Mouse (Mus musculus) embryonic facial prominence, embryonic 12.5 days (tissue): ENCODE results near the gene Olfr1510. TPM values are rescaled to one million over a fixed set of nuclear protein-coding genes. Genes with fewer than 3 reads are reported as not detected.
"Not testable (repeated sequence)": the region's sequence is repeated elsewhere in the genome, so short reads cannot be mapped to it uniquely, and the experiment has no call there.

Experiments
- ATAC-seq: fragments of 200-750 bp; cut with Nextera tagmentation; 2 replicates; pipeline ENCODE4 v1.8.0; 2017; ENCODE audit not compliant: insufficient number of reproducible peaks, insufficient read depth, low FRiP score, low TSS enrichment
- H3K27ac ChIP-seq: fragments of 300-500 bp; sonication (generic); 2 replicates; pipeline ENCODE4 v1.5.1; 2016; ENCODE audit warnings: mild to moderate bottlenecking
- H3K27me3 ChIP-seq: fragments of 300-500 bp; sonication (generic); 2 replicates; pipeline ENCODE4 v1.6.1; 2016; ENCODE audit warnings: mild to moderate bottlenecking, moderate library complexity
- H3K36me3 ChIP-seq: fragments of 300-500 bp; sonication (generic); 2 replicates; pipeline ENCODE4 v1.6.1; 2016; ENCODE audit warnings: mild to moderate bottlenecking
- H3K4me1 ChIP-seq: fragments of 300-500 bp; sonication (generic); 2 replicates; pipeline ENCODE4 v1.6.1; 2016
- H3K4me2 ChIP-seq: fragments of 300-500 bp; sonication (generic); replicated peaks from 2 replicates; pipeline ENCODE4 v1.6.1; 2016; ENCODE audit warnings: mild to moderate bottlenecking, moderate library complexity
- H3K4me3 ChIP-seq: fragments of 300-500 bp; sonication (generic); 2 replicates; pipeline ENCODE4 v1.5.1; 2016; ENCODE audit warnings: mild to moderate bottlenecking
- H3K9ac ChIP-seq: fragments of 300-500 bp; sonication (generic); 2 replicates; pipeline ENCODE4 v1.6.1; 2016; ENCODE audit warnings: mild to moderate bottlenecking, moderate library complexity
- H3K9me3 ChIP-seq: fragments of 300-500 bp; sonication (generic); 2 replicates; pipeline ENCODE4 v1.6.1; 2016; ENCODE audit warnings: mild to moderate bottlenecking, moderate library complexity
- WGBS: fragments of 180-500 bp; shearing (Covaris S2); methylation state at CpG from one replicate; pipeline ENCODE4 v1.1.7; 2016; 5-methylcytosine and 5-hydroxymethylcytosine counted together
- polyA plus RNA-seq: library from polyadenylated mRNA; unstranded; fragments of >200 nt; fragmentation: Nextera tagmentation; extraction: Ambion mirVana; gene quantifications from 2 replicates; pipeline ENCODE4 v1.2.1, GENCODE M21; 2016

Olfr1510 gene
- polyA plus RNA-seq: not detected in 2 replicates

DNA sequence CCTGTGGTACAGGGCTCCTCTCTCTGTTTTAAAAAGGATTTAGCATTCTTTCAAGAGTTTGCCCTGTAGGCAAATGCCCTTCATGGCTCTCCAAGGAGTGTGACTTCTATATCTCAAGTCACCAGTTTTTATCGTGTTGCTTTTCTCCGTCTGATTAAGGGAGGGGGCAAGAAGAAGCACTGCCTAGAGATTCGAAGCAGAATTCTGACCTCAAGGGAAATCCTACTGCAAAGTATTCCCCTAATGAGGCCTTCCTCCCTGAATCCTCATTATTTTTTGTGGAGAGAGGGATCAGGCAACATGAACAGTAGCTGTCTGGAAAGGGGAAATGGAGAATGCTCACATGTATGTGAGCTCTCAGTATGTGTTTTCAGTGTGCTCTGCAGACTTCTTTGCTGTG lies at the start of gene Olfr1510:
Olfr1510 (minus strand) TSS at position 101 of the 400 bp plus-strand sequence.
- no peak within 1 kb of the TSS for H3K4me3 ChIP-seq
- no peak for ATAC-seq
- no peaks in the 10 kb centered on the region for H3K9me3 ChIP-seq
- no peaks in the 10 kb centered on the region for H3K4me1 ChIP-seq
- no peak within 1 kb of the TSS for H3K9ac ChIP-seq
- H3K27ac ChIP-seq: no peak within 1 kb of the TSS
- no peaks in the 10 kb centered on the region for H3K27me3 ChIP-seq
- WGBS: 91% methylated on average over 3 of the region's 3 CpGs
- H3K4me2 ChIP-seq: no peak within 1 kb of the TSS
- H3K36me3 ChIP-seq: no peaks in the 10 kb centered on the region

DNA sequence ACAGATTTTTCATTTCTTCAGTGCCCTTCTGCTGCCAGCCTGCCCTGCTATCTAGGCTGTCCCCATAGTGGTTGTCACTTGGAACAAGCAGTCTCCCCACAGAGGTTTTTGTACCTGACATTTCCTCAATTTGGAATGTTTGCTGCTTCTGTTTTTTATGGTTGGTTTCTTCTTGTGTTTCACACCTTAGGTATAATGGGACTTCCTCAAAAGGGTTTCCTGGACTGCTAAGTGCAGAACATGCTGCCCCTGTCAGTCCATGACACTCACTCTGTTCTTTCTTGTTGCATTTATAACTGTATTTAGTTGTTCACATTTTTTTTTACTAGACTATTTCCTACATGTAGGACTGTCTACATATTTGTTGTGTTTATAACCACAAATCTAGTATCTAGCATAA lies 47.8 kb upstream of the Olfr1510 start:
- no peak overlapping the region for H3K4me3 ChIP-seq
- ATAC-seq: no peak
- H3K4me1 ChIP-seq: no peaks in the 10 kb centered on the region
- H3K36me3 ChIP-seq: no peaks in the 10 kb centered on the region
- H3K4me2 ChIP-seq: no peak overlapping the region
- H3K9me3 ChIP-seq: no peaks in the 10 kb centered on the region
- H3K27ac ChIP-seq: no peak overlapping the region
- no peaks in the 10 kb centered on the region for H3K27me3 ChIP-seq
- H3K9ac ChIP-seq: no peak overlapping the region

DNA sequence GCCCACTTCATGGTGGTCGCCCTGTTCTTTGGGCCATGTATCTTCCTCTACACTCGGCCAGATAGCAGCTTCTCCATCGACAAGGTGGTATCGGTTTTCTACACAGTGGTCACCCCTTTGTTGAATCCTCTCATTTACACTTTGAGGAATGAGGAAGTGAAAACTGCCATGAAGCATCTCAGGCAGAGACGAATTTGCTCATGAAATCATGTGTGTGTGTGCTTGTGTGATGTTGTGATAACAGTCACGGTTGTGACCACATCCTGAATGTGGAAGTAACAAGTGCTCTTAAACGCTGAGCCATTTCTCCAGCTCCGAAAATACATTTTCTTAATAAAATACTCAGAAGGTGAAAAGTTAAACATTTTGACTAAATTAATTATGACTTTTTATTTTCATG lies 37.0 kb upstream of the Olfr1510 start:
- no peaks in the 10 kb centered on the region for H3K9me3 ChIP-seq
- H3K27ac ChIP-seq: no peak overlapping the region
- no peak for ATAC-seq
- no peak overlapping the region for H3K4me2 ChIP-seq
- no peaks in the 10 kb centered on the region for H3K27me3 ChIP-seq
- no peaks in the 10 kb centered on the region for H3K36me3 ChIP-seq
- no peaks in the 10 kb centered on the region for H3K4me1 ChIP-seq
- no peak overlapping the region for H3K9ac ChIP-seq
- no peak overlapping the region for H3K4me3 ChIP-seq
- 86% methylated on average over 8 of the region's 8 CpGs for WGBS

DNA sequence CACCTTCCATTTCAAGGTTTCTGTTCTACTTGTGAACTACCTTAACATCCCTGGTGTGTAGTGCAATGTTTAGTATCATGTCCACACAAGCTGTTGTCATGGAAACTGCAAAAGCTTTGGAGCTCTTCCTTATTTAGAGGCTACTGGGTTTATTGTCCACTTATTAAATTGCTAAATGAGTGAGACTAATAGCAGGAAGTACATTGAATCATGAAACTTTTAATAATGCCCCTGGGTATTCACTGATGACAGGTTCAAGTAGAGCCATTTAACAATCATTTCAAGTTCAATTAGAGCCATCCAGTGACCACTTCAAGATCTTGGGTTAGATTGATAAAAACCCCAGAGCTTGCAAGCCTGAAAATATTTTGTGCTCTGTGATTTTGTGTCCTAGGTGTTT lies 28.5 kb upstream of the Olfr1510 start, which contains the start of gene Olfr1509:
Olfr1509 (plus strand) TSS at position 301 of the 400 bp plus-strand sequence.
- no peaks in the 10 kb centered on the region for H3K27me3 ChIP-seq
- no peak for ATAC-seq
- no peak within 1 kb of the TSS for H3K27ac ChIP-seq
- no peaks in the 10 kb centered on the region for H3K4me1 ChIP-seq
- H3K4me2 ChIP-seq: no peak within 1 kb of the TSS
- no peaks in the 10 kb centered on the region for H3K36me3 ChIP-seq
- H3K9me3 ChIP-seq: no peaks in the 10 kb centered on the region
- no peak within 1 kb of the TSS for H3K4me3 ChIP-seq
- no peak within 1 kb of the TSS for H3K9ac ChIP-seq

DNA sequence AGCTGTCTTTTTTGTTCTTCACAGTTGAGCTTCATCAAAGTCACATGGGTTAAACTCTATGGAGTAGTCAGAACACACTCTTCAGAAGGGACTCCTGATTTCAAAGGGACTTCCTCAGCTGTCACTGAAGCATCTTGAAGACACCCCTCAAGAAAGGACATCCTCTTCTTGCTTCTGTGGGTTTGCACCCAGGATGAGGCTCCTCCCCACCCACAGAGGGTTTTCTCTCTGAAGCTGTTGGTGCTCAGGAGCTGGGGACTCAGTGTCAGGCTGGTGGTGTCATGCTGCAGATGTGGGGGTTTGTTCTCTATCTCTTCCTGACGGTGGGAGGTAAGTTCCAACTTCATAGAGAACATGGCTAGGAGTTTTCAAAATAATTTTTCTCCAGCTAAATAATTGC lies 13.5 kb upstream of the Olfr1510 start:
- Histone ChIP-seq H3K27ac (no peak overlapping the region), H3K4me1 (no peaks in the 10 kb centered on the region), H3K36me3 (no peaks in the 10 kb centered on the region), H3K27me3 (no peaks in the 10 kb centered on the region), H3K4me3 (no peak overlapping the region), H3K9ac (no peak overlapping the region), H3K4me2 (no peak overlapping the region), H3K9me3 (no peaks in the 10 kb centered on the region)
- ATAC-seq: no peak
- whole genome bisulfite sequencing: 88% methylated on average over 1 of the region's 1 CpGs

DNA sequence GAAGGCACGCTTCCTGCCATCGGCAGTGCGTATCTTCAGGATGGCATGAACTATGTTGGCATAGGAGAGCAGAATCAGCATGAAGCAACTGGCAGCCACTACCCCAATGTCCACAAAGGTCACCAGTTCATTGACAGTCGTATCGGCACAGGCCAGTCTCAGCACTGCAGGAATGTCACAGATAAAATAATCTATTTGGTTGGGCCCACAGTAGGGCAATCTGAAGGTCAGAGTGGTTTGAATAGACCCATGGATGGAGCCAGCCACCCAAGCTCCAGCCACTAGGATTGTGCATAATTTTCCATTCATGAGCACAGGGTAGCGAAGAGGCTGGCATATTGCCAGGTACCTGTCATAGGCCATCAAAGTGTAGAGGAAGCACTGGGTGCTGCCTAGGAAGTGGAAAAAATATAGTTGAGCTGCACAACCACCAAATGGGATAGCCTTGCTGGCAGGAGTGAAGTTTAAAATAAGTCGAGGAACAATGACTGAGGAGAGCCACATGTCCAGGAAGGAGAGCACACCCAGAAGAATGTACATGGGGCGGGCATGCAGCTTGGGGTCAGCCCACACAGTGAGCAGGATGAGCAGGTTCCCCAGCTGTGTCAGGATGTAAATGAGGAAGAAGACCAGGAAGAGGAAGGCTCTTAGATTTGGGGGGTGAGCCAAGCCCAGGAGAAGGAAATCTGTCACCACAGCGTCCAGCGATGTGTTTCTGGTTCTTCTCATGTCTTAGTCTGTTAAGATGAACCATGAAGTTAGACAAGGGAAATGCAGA lies 3.8 kb downstream of the Olfr1510 start:
- H3K4me3 ChIP-seq, H3K9me3 ChIP-seq, H3K4me2 ChIP-seq, H3K27me3 ChIP-seq, ATAC-seq, H3K36me3 ChIP-seq, H3K9ac ChIP-seq, H3K4me1 ChIP-seq, H3K27ac ChIP-seq: not testable (repeated sequence)
- 79% methylated on average over 7 of the region's 10 CpGs for WGBS

DNA sequence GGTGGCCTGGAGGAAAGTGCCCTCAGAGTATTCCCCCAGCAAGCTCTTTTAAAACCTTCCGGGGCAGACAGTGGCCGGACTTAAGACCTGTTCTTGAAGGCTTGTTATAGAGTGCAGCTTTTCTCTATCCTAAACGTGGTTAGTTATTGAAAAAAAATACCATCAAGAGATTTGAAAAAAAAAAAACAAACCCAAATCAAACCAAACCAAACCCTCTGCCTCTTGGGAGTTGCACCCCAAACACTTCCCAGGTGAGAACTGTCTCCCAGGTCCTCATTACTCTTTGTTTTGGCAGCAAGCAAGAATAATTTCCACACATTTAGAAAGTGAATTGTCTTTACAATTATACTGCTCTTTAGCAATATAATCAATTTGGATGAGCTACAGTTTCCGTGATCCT lies 16.9 kb downstream of the Olfr1510 start, which contains the start of gene Olfr1511:
Olfr1511 (minus strand) TSS at position 101 of the 400 bp plus-strand sequence.
- Histone ChIP-seq H3K9ac (no peak within 1 kb of the TSS), H3K27ac (no peak within 1 kb of the TSS), H3K4me1 (no peaks in the 10 kb centered on the region), H3K4me3 (no peak within 1 kb of the TSS), H3K4me2 (no peak within 1 kb of the TSS), H3K27me3 (no peaks in the 10 kb centered on the region), H3K36me3 (no peaks in the 10 kb centered on the region), H3K9me3 (no peaks in the 10 kb centered on the region)
- no peak for ATAC-seq
- WGBS: 77% methylated on average over 4 of the region's 4 CpGs

DNA sequence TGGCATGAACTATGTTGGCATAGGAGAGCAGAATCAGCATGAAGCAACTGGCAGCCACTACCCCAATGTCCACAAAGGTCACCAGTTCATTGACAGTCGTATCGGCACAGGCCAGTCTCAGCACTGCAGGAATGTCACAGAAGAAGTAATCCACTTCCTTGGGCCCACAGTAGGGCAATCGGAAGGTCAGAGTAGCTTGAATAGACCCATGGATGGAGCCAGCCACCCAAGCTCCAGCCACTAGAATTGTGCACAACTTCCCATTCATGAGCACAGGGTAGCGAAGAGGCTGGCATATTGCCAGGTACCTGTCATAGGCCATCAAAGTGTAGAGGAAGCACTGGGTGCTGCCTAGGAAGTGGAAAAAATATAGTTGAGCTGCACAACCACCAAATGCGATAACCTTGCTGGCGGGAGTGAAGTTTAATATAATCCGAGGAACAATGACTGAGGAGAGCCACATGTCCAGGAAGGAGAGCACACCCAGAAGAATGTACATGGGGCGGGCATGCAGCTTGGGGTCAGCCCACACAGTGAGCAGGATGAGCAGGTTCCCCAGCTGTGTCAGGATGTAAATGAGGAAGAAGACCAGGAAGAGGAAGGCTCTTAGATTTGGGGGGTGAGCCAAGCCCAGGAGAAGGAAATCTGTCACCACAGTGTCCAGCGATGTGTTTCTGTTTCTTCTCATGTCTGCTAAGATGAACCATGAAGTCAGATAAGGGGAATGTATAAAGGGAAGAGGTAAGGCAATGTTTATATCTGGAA lies 23.9 kb downstream of the Olfr1510 start:
- not testable (repeated sequence) for H3K4me2 ChIP-seq, H3K36me3 ChIP-seq, H3K9ac ChIP-seq, H3K27ac ChIP-seq, H3K4me3 ChIP-seq, H3K27me3 ChIP-seq, ATAC-seq, H3K9me3 ChIP-seq, H3K4me1 ChIP-seq
- 87% methylated on average over 9 of the region's 9 CpGs for WGBS

DNA sequence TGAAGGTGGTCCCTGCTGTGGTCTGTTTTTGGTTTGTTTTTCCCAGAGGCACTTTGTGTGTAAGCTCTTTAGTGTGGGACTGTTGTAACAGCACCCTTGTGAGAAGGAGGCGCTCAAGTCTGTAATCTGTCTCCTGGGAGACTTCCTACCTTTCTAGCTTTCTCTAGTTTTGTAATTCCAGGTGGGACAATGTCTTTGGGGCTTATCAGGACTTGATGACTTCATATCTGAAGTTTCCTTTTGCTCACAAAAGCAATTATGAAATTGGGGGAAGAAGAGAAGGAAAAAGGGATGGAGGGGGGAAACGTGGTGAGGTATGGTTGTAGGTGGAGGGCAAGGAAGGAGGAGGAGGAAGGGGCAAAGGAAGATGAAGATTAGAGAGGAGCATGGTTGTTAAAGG lies 35.1 kb downstream of the Olfr1510 start, which contains the start of gene Olfr1512:
Olfr1512 (minus strand) TSS at position 101 of the 400 bp plus-strand sequence.
- Histone ChIP-seq H3K4me3 (no peak within 1 kb of the TSS), H3K4me1 (no peaks in the 10 kb centered on the region), H3K36me3 (no peaks in the 10 kb centered on the region), H3K27ac (no peak within 1 kb of the TSS), H3K9me3 (no peaks in the 10 kb centered on the region), H3K9ac (no peak within 1 kb of the TSS), H3K4me2 (no peak within 1 kb of the TSS), H3K27me3 (no peaks in the 10 kb centered on the region)
- 72% methylated on average over 2 of the region's 2 CpGs for WGBS
- no peak for ATAC-seq

DNA sequence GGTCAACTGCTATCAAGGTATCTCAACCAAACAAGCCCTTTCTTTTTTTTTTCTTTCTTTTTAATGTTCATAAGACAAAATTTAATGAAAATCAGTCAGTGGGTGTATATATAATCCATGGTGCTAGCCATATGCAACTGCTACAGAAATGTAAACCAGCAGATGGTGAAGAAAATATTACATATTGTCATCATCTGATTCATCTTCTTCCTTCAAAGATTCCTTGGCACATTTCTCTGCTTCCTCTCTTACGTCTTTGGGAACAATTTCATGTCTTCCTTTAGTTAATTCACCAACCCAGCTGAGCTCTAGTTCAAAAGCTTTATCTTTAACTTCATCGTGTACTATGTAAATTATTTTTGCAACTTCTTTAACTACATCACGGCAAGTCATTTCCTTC lies 45.4 kb downstream of the Olfr1510 start:
- 85% methylated on average over 3 of the region's 3 CpGs for WGBS
- no peak for ATAC-seq
- no peaks in the 10 kb centered on the region for H3K9me3 ChIP-seq

More for the DNA sequence above, 45.4 kb downstream of the Olfr1510 start:
- no peak overlapping the region for H3K27ac ChIP-seq
- H3K36me3 ChIP-seq: no peaks in the 10 kb centered on the region
- no peak overlapping the region for H3K4me3 ChIP-seq
- no peak overlapping the region for H3K4me2 ChIP-seq
- H3K4me1 ChIP-seq: no peaks in the 10 kb centered on the region
- H3K9ac ChIP-seq: no peak overlapping the region
- no peaks in the 10 kb centered on the region for H3K27me3 ChIP-seq
